Mouse (Mus musculus) CD8-positive naive resting alpha-beta T cell, adult 2 months (primary cell): ENCODE data around the gene Trim50.

Experiments
- DNase-seq, 2 experiments: peaks; one replicate each; pipeline ENCODE4 v3.0.0; 2022; ENCODE audit warnings: low read depth in 2 of 2, low spot score in 2 of 2

Gene Trim50

DNA sequence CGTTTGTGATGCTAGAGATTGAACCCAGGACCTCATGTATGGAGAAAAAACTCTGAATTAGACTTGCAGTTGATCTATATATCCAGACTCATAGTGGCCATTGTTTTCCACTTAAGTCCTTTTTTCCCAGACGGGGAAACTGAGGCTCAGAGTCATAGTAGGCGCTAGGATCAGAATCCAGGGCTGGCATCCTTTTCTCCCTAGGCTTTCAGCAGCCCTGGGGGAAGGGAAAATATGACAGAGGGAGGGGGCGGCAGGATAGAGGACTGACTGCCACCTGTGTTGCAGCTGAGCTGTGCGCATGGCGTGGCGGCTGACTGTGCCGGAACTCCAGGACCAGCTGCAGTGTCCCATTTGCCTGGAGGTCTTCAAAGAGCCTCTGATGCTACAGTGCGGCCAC, at the start of gene Trim50:
Gene Trim50, plus strand, starts transcription at position 301 of the 400 bp plus-strand sequence.
- DNase-seq, result no peak

DNA sequence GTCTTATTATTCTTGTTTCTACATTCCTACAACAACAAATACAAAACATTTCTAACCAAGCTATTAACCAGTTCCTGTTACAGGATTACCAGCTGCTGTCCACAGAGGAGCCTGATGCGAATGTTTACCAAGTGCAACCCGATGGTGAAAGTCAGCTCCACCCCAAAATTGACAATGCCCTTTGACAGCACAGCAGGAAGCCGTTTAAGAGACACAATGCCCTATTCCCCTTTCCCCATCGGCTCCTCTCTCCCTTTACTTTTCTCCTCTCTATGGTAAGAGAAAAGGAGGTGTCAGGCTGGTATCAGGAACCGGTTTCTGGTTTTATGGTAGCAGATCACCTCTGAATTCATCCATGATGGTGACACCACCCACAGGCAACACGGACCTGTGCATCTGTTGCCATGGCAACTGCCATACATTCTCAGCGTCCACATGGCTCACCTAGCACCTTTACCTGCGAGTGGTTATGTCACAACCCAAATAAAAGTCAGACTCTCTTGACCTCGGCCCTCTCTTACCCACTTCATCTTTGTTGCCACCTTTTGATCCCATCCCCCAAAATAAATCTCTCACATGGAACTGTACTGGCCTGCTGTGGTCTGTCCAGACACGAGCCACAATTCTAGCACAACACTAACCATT, 46.7 kb upstream of the Trim50 start:
- DNase-seq, result no peak

DNA sequence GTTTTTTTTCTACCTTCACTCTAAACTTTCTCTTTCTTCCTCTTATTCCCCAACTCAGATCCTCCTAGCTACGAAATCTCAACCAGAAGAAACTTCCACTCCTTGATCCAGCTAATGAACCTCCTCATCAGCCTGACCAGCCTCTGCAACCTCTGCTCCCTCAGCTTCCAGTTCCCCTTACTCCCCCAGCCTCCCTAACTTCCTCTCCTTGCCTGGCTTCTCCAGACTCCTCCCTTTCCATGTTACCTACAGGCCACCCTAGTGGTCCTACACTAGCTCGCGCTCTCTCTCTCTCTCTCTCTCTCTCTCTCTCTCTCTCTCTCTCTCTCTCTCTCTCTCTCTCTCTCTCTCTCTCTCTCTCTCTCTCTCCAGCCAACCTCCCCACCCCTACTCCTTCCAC, 36.9 kb upstream of the Trim50 start:
- no peak for DNase-seq

DNA sequence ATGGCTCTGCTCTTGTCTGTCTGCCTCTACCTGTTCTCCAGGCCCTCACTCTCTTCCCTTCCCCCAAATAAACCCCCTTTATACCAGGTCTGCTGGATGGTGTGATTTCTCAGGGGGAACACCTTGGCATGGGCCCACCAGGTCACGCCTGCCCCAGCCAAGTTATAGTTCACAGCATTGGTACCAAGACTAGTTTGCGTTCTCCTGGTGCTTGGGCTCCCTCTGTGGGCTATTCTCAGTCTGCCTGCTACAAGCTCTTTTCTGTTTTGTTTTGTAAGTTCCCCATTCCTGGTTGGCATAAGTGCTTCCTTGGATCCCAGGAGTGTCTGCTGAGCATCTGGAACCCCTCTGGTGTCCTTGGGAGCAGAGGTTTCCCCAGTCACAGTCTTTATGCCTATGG, 33.2 kb upstream of the Trim50 start:
- no peak for DNase-seq

DNA sequence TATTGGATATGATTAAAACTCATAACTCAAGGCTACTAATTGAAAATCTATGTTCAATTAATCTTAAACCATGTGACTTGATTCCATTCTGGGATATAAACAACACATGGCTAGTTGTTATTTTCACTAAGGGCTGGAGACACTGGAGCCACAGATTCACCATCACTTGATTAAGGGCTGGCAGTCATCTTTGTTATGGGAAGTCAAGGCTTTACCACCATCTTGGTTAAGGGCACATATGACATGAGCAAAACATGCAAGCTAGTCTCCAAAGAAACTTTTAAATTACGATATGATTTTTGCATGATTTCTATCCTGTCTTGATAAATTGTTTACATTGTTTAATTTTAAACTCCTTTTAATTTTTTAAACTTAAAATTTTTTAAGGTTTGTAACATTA, 30.9 kb upstream of the Trim50 start:
- no peak for DNase-seq

DNA sequence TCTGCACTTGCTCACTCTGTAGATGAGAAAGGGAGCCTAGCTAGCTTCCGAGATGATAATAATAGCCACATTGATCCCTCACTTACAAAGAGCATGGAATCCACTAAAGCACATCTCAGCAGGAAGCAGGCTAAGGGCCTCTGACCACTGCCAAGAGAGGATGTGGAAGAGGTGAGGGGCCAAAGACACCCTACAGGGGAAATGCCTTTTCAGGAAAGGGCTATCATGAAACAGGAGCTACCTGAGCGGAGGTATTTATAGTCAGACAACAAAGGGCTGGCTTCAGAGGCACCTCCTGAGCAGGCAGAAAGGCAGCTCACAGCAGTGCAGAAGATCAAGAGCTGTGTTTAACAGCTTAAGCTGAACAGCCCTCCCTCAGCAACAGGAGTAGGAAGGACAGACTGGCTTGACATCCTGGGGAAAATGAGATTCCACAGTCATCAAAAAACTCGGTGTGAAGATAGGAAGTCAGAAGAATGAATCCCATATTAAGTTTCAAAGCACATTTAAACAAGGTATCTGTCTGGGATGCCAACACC, 26.9 kb upstream of the Trim50 start:
- no peak for DNase-seq

DNA sequence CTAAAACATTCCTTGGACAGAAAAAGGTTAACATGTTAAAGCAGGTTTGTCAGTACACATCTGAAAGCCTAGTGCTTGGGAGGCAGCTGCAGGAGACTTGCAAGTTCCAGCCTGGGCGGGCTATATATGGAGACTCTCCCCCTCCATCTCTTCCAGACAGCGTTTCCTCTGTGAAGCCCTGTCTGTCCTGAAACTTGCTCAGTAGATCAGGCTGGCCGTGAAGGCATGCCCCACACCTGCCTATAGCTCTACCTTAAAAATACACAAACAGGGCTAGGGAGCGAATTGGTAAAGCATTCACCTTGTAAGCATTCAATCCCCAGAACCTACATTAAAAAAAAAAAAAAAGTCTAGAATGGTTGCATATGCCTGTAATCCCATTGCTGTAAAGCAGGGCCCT, 23.6 kb upstream of the Trim50 start:
- no peak for DNase-seq

DNA sequence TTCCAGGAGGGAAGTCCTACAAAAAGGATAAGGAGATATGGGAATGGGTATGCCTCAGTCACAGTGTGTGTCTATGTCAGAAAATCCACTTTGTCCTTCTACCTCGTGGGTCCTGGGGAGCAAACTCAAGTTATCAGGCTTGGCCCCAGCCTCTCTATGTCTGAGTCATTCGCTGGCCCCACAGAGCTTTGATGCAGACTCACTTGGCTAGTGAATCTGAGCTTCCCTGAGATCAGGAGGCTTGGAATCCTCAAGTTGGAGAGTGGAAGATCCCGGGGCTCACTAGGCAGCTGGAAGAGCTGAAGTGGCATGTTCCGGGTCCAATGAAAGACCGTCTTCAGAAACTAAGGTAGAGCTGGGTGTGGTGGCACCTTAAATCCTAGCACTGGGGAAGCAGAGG, 22.9 kb upstream of the Trim50 start:
- no peak for DNase-seq

DNA sequence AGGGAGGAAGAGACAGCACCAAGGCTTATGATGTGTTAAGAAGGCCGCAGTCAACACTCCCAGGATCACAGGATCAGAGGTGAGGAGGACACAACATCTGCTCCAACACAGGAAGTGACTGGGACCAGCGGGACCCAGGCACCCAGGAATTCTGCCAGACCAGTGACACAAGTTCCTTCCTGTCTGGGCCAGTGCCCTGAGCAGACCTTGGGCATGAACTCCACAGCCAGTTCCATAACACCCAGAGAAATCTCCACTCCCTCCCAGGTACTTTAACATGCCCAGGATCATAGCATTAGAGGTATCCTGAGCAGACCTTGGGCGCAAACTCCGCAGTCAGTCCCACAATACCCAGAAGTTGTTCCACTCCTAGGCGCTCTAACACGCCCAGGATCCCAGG, 21.9 kb upstream of the Trim50 start:
- no peak for DNase-seq

DNA sequence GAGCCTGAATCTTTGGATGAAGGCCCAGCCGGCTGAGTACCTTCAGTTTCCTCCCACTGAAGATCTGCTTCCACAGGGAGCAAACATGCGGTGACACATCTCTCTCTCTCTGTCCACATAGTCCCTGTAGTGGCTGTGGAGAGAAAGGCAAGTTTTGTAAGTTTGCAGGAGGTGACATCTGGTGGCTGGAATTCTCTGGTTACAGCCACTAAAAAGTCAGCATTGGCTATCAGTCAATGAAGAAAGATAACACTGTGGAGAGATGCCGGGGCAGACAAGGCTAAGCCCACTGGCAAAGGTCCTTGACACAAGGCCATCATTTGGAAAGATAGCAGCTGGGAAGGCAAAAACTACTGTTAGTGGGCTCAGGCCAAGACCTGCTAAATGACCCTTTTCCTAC, 15.5 kb upstream of the Trim50 start:
- no peak for DNase-seq

DNA sequence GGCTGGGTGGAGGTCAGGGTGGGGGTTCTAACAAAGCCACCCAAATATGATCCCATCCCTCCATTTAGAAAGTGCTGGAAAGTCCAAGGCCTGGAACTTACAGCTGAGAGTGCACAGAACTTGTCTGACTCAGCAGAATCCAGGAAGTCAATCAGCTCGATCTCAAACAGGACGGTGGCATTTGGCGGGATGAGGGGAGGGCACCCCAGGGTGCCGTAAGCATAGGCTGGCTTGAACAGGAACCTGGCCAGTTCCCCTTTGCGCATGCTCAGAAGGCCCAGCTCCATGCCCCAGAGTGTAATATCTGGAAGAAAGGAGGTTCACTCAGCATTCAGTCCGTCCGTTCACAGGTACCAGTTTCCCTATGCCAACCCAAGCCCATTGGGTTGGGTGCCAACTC, 7.1 kb upstream of the Trim50 start:
- no peak for DNase-seq

DNA sequence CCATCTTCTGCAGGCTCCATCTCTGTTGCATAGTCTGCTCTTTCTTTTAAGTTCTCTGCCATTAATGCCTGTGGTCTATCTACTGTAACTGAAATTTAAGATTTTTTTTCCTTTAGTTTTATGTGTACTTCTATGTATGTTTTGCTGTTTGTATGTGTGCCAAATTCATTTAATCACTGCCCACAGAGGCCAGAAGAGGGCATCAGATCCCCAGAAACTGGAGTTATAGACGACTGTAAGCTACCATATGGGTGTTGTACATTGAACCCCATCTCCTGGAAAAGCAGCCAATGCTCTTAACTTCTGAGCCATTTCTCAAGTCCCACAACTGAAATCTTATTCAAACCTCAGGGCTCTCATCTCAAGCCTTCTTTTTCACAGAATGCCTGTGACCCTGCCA, 6.7 kb upstream of the Trim50 start:
- DNase-seq, result no peak

DNA sequence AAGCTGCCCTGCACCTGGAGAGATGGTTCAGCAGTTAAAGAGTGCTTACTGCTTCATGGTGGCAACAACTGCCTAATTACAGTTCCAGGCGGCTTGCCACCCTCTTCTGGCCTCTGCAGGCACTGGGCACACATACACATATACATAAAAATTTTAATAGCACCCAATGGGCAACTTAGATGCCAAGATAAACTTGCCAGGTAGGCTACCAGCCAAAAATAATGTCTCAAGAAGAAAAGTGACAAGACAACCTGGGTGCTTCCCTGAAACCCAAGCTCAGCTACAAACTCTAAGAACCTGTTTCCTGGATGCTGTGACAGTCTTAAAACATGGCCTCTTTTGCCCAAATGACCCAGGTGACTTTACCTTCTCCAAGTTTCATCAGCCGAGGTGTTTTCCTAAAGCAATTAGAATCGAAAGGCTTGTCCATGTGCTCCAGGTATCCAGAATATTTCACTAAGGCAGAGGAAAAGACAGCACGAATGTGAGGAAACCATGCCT, 5.5 kb upstream of the Trim50 start:
- no peak for DNase-seq

DNA sequence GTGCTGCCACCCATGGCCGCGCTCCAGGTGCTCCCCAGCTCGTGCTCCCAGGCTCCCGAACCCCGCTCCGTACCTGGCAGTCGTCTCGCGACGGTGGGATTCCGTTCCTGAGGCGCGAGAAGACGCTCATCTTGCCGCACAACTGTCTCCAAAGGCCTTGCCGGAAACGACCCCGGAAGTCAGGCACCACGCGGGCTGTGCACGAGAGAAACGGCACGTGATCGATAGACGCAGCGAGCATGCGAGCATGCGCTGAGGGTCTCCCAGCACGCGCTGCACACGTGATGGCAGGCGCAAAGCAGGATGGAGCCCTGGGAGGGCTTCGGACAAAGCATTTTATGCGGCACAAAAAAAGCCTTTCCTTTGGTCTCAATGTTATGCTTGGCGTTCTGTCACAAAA, 3.2 kb upstream of the Trim50 start, which contains the start of gene Fkbp6:
Gene Fkbp6, minus strand, starts transcription at position 183 of the 400 bp plus-strand sequence.
- no peak for DNase-seq

DNA sequence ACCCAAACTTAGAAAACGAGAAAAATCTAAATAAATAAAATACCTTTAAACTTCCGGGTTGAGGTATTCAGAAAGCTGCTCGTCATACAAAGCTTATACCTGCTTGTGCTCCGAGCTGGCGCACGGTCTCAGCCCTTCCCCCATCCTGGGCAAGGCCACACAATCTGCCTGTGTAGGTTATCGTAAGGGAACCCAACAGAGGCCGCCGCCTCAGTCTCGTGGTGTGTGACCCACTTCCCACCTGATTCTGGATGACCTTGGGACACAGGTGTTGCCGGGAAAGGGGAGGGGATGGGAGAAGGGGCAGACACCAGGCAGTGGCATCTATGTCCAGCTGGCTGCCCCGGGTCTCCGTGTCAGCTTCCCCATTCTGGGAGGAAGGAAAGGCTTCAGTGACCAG, 1.5 kb upstream of the Trim50 start:
- DNase-seq, result no peak

DNA sequence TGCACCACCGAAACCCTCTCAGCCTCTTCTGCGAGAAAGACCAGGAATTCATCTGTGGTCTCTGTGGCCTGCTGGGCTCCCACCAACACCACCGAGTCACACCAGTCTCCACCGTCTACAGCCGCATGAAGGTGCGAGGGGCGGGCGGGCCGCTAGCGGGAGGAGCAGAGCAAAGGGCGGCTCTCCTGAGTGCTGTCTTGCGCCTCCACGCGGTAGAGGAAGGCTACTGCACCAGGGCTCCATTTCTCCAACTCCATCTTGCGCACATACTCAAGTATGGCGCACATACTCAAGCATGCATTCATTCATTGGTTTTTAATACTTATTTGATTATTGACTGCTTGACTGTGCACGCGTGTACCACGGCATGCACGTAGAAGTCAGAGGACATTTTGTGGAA, 469 bp downstream of the Trim50 start:
- no peak for DNase-seq

DNA sequence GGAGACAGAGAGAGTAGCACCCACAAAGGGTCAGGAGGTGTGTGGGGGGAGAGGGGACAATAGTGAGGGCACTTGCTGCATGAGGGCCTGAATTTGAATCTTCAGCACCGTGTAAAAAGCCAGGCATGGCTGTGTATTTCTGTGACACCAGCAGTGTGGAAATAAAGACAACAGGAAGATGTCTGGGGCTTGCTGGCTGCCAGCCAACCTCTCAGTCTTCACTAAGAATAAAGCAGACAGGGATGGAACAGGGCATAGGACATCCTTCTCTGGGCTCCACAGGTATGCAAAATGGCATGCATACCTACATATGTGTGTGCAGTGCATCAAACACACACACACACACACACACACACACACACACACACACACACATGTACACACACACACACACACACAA, 3.0 kb downstream of the Trim50 start:
- DNase-seq, result no peak

DNA sequence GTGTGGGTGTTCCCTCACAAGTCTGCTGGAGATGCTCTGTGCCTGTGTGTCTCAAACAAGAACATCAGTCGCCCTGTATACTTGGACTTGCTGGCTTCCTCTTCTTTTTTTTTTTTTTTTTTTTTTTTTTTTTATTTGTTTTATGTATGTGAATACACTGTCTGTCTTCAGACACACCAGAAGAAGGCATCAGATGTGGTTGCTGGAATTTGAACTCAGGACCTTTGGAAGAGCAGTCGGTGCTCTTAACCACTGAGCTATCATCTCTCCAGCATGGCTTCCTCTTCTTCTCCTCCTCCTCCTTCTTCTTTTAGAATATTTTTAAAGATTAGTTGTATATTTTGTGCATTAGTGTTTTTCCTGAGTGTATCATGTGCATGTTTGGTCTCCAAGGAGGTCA, 4.5 kb downstream of the Trim50 start:
- peak; percentile 41 to 47 for DNase-seq

DNA sequence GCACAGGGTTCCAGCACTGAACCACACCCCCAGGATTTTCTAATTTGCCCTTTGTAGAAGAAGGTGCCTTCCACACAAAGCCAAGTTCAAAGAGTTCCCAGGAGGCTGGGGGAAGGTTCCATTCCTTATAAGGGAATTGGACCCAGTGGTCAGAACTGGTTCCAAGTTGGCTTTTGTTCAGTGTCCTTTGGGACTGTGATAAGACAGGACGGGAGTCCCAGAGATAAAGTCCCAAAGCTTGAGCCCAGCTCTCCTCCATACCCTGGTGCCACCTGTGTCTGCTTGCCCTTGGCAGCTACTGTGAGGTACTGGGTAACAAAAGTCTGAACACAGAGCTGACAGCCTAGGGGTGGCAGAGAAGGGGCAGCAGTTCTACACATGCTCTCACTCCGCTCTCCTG, 6.7 kb downstream of the Trim50 start:
- DNase-seq, result no peak

DNA sequence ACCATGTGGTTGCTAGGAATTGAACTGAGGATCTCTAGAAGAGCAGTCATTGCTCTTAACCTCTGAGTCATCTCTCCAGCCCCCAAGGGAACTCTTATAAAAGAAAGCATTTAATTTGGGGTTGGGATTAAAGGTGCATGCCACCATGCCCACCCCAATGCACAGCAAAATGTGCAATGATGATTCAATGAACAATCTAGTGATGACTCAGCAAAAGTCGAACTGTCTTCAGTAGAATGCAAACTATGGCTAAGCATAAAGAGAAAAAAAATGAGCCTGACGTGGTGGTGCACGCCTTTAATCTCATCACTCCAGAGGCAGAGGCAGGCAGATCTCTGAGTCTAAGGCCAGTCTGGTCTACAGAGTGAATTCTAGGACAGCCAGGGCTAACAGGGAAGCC, 9.5 kb downstream of the Trim50 start:
- DNase-seq, result no peak

DNA sequence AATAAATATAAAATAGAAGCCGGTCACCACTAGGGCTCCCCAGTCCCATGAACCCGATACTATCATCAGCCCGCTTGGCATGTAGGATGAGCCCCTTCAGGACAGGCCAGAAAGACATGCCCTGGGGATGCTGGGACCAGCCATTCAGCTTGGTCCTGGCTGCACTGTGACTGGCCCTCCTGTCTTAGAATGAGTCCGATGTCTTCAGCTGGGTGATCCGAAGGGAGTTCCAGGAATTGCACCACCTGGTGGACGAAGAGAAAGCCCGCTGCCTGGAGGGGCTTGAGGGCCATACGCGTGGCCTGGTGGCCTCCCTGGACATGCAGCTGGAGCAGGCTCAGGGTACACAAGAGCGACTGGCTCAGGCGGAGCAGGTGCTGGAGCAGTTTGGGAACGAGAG, 10.4 kb downstream of the Trim50 start:
- DNase-seq, result no peak

DNA sequence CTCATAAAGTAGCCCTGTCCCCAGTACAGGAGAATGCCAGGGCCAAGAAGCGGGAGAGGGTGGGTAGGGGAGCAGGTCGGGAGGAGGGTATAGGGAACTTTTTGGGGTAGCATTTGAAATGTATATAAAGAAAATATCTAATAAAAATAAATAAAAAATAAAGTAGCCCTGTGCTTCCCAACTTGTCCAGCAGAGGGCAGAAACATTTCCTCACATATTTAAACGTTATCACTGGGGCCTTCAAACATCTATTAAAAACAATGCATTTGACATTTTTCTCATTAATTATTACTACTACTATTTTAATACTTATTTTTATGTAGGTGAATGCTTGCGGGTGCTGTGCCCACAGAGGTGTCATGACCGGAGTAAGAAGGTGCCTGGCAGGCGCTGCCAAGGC, 14.7 kb downstream of the Trim50 start:
- no peak for DNase-seq

DNA sequence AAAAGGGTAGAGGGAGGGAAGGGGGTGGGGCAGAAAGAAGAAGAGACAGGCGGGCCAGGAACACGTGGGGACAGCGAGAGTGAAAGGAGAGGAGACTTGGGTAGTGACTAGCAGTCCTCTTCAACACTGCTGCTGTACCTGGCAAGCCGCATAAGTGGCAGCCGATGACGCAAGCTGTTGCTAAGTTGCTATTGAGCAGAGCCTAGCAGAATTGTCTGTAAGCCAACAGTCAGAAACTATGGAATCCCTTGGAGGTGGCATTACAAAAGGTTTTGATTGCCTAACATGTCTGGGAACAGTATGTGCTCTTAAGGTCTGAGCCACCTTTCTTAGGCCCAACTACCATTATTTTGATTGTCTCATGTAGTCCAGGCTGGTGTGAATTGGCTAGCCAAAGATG, 15.2 kb downstream of the Trim50 start:
- DNase-seq, result no peak
